Mouse (Mus musculus): ENCODE measurements around the gene Sox8. TPM values are rescaled to one million over a fixed set of nuclear protein-coding genes. Genes with fewer than 3 reads are reported as not detected.

The Sox8 gene
- polyA plus RNA-seq, 1 experiment from 2014 or later: not detected

DNA sequence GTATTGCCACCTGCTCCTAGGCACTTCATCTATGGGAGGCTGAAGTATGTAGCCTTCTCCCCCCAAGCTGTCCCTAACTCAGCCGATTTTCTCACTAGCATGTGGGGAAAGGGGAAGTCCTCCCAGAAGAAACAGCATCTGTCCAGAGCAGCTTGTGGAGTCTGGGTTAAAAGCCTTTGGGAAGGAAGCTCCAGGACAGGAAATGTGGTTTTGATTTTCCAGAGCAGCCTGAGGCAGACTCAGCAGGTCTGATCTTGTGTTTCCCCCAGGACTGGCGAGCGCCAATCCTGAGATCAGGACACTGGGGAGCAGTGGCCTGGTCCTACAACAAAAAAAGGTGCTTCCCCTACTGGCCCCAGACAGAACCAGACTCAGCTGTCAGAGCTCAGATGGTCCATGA is 15.3 kb downstream of the Sox8 start:
- H3K36me3 ChIP-seq (ENCODE audit: inconsistent target): no peaks in the 10 kb centered on the region
- no peak overlapping the region for H3K4me3 ChIP-seq (ENCODE audit: inconsistent target)
- WGBS (ENCODE audit: missing documents): 17% methylated on average over 3 of the region's 3 CpGs
- H3K27ac ChIP-seq: no peak overlapping the region
- H3K79me2 ChIP-seq (ENCODE audit: inconsistent target): no peaks in the 10 kb centered on the region

DNA sequence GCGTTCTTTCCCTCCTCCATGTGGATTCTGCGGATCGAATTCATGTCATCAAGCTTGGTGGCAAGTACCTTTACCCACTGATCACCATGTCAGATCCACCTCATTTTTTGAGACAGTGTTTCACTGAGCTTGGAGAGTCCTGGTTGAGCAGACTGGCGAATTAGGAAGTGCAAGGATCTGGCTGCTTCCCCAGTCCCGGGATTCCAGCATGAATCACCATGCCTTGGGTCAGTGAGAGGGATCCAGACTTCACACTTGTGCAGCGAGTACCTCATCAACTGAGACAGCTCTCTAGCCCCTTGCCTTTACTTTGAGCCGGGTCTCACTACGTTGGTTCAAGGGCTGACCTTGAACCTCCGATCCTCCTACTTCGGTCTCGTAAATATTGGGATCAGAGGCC is 19.2 kb downstream of the Sox8 start:
- Histone ChIP-seq H3K27ac (no peak overlapping the region), H3K4me3 (ENCODE audit: inconsistent target) (no peak overlapping the region), H3K79me2 (ENCODE audit: inconsistent target) (no peaks in the 10 kb centered on the region), H3K36me3 (ENCODE audit: inconsistent target) (no peaks in the 10 kb centered on the region)
- WGBS (ENCODE audit: missing documents): 86% methylated on average over 11 of the region's 11 CpGs

DNA sequence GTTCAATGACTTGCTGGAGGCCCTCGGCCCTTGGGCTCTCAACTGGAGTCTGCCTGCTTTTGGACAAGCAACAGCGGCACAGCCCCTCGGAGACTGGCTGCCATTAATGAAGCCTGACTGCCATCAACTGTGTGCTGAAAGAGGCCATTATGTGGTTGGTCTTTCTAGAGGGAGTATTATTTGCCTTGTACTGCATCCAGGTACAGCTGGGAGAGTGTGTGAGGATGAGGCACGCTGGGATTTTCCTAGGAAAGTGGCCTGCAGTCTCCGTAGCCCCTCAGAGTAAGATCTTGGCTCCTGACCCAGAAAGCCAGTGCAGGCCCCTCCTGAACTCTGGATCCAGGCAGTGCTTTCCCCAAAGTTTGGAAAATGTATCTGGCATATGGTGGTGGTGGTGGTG is 20.5 kb downstream of the Sox8 start:
- Histone ChIP-seq H3K79me2 (ENCODE audit: inconsistent target) (no peaks in the 10 kb centered on the region), H3K36me3 (ENCODE audit: inconsistent target) (no peaks in the 10 kb centered on the region), H3K27ac (no peak overlapping the region), H3K4me3 (ENCODE audit: inconsistent target) (no peak overlapping the region)
- WGBS (ENCODE audit: missing documents): 89% methylated on average over 5 of the region's 5 CpGs

DNA sequence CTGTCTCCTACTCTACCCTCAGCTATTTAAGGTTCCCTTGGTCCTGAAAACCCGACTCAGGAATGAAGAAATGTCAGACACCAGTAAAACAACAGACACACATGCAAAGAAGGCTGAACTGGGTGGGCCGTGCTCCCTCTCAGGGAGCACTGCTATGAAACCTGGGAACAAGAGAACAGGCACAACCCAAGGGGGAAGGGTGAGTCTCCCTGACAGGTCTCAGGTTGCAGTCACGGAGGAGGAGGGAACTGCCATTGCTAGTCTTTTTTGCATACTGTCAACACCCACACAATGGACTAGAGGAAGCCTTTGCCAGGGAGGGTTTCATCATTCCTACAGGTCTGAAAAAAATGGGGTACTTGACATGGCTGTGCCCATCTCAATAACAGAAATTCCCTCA is 23.5 kb downstream of the Sox8 start:
- Histone ChIP-seq H3K27ac (no peak overlapping the region), H3K79me2 (ENCODE audit: inconsistent target) (no peaks in the 10 kb centered on the region), H3K4me3 (ENCODE audit: inconsistent target) (no peak overlapping the region), H3K36me3 (ENCODE audit: inconsistent target) (no peaks in the 10 kb centered on the region)
- WGBS (ENCODE audit: missing documents): 63% methylated on average over 3 of the region's 3 CpGs

DNA sequence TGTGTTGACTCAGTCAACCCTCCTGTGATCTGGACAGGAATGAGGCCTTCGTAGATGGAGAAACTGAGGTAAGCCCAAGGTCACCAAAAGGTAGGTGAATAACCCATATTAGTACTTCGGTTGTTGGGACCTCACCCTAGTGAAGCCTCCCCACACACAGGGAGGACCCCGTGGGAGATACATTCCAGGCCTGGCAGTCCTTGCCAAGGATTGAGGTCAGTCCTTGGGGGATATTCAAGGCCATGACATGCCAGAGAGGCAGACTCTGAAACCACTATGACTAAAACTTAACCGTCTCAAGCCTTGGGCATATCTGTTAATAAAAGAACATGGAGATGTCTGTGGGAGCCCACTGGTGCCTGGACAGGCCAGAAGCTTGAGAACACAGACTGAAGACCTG is 28.7 kb downstream of the Sox8 start:
- Histone ChIP-seq H3K4me3 (ENCODE audit: inconsistent target) (no peak overlapping the region), H3K36me3 (ENCODE audit: inconsistent target) (no peaks in the 10 kb centered on the region), H3K27ac (no peak overlapping the region), H3K79me2 (ENCODE audit: inconsistent target) (no peaks in the 10 kb centered on the region)
- 92% methylated on average over 4 of the region's 4 CpGs for WGBS (ENCODE audit: missing documents)

DNA sequence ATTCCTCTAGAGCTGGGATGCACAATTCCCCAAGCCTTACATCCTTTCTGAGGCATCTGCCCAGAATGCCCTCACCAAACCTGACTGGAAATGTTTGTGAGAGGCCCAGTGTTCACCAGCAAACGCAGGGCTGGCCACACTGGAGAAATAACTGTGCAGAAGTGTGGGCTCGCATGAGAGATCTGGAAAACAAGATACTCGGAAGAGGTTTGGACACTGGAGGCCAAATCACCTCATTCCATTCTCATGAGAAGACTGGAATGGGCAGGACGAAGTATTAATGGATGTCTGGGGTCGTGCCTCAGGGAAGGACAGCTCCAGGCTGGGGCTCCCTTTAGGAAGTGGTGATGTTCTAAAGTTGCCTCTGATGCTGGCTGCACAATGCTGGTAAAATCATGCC is 29.8 kb downstream of the Sox8 start:
- H3K4me3 ChIP-seq (ENCODE audit: inconsistent target): no peak overlapping the region
- 77% methylated on average over 5 of the region's 5 CpGs for WGBS (ENCODE audit: missing documents)
- H3K36me3 ChIP-seq (ENCODE audit: inconsistent target): no peaks in the 10 kb centered on the region
- no peaks in the 10 kb centered on the region for H3K79me2 ChIP-seq (ENCODE audit: inconsistent target)
- no peak overlapping the region for H3K27ac ChIP-seq

DNA sequence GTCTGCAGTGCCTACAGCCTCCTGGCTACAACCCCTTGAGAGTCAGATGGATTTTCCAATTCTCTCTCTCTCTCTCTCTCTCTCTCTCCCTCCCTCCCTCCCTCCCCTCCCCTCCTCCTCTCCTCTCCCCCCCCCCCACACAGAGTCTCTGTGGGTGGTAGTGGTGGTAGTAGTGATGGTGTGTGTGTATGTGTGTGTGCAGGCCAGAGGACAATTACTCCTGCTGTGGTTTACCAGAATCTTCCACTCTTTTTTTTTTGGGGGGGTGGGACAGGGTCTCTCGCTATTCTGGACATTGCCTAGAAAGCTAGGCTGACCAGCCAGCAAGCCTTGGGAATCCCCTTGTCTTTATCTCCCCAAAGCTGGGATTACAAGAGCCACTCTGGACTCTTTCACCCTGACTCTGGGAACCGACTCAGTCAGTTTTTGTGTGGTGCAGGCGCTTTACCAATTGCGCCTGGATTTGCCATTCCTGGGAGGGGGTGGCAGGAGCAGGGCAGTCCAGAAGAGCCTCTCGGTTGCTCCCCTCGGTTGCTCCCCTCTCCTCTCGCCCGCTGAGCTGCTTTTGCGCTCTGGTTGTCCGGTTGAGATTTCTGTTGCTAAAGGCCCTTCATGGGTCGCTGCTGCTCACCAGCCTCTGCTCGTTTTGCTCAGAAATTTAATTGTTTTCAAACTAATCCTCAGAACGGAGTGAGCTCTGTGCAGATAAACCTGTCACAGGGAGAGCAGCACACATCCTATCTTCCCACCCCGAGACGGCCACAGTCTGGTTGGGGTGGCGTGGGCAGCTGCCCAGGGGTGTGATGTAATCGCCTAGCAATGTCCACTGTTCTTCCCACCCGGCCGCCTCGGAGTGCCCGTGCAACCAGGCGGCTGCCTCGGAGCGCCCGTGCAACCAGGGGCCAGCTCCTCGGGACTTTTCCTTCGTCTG is 31.3 kb downstream of the Sox8 start:
- H3K79me2 ChIP-seq (ENCODE audit: inconsistent target): no peaks in the 10 kb centered on the region
- H3K27ac ChIP-seq: no peak overlapping the region
- no peaks in the 10 kb centered on the region for H3K36me3 ChIP-seq (ENCODE audit: inconsistent target)
- H3K4me3 ChIP-seq (ENCODE audit: inconsistent target): no peak overlapping the region
- WGBS (ENCODE audit: missing documents): 60% methylated on average over 27 of the region's 27 CpGs

DNA sequence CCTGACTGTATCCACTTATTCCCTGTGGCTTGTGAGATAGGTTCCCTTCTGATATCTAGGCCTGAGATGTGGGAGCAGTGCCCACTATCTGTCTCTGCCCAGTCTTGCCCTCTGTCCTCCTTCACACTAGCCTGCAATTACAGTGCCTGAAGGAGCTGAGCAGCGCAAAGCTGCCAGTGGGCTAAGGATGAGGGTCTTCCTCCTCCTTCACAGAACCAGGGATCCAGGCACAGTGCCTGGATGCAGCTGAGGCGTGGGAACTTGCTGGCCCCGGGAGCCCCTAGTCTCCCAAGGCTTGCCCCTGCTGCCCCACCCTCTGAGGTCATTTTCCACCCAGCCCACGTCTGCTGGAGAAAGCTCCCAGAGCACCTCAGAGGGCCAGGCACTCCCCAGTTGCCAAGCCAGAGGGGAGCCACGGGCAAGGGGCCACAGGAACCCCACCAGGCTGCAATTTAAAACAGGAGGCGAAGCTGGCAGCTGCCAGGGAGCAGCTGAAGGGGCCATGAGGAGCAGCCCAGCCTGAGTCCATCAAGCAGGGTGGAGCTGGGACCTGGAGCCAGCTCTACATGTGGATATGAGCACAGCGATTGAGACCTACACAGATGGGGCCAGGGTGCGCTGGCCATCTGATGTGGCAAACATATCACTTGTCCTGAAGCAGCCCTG is 40.0 kb downstream of the Sox8 start:
- Histone ChIP-seq H3K36me3 (ENCODE audit: inconsistent target) (no peaks in the 10 kb centered on the region), H3K27ac (no peak overlapping the region), H3K79me2 (ENCODE audit: inconsistent target) (no peaks in the 10 kb centered on the region), H3K4me3 (ENCODE audit: inconsistent target) (no peak overlapping the region)
- WGBS (ENCODE audit: missing documents): 71% methylated on average over 8 of the region's 8 CpGs

DNA sequence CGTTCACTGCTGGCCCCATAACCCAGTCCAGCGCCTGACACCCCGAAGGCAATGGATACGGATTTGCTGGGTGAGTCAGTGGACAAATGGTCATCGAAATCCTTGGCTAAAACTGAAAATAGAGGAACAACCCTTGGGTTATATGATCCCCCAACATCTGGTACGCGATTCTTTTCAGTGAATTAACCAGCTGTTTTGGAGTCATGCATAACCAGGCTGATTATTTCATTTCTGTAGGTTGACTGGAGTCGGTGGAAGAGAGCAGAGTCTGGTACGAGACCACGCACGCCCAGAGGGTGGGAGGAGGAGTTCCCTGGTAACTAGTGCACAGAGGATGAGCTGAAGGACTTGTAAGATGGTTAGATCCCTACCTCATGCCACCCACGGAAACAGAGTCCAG is 48.4 kb downstream of the Sox8 start:
- no peak overlapping the region for H3K27ac ChIP-seq
- no peaks in the 10 kb centered on the region for H3K79me2 ChIP-seq (ENCODE audit: inconsistent target)
- no peaks in the 10 kb centered on the region for H3K36me3 ChIP-seq (ENCODE audit: inconsistent target)
- no peak overlapping the region for H3K4me3 ChIP-seq (ENCODE audit: inconsistent target)
- WGBS (ENCODE audit: missing documents): 87% methylated on average over 12 of the region's 12 CpGs

DNA sequence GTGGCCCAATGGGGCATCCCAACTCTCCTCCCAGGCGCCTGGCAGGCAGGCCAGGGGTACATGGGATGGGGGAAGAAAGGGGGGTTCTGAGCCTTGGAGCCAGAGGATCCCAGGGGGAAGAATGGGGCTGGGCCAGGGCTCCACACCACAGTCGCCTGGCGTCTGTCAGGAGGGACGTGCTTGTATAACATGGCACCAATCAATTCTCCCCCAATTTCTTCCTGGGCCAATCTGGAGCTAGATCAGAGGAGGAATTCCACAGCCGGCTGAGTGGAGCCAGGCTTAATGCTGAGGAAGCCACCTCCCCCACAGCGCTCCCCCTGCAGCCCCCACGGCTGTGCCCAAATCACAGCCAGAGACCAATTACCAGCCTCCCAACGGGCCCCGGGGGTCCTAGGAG is 50.0 kb downstream of the Sox8 start:
- WGBS (ENCODE audit: missing documents): 58% methylated on average over 8 of the region's 9 CpGs
- Histone ChIP-seq H3K79me2 (ENCODE audit: inconsistent target) (no peaks in the 10 kb centered on the region), H3K36me3 (ENCODE audit: inconsistent target) (no peaks in the 10 kb centered on the region), H3K4me3 (ENCODE audit: inconsistent target) (no peak overlapping the region), H3K27ac (no peak overlapping the region)

DNA sequence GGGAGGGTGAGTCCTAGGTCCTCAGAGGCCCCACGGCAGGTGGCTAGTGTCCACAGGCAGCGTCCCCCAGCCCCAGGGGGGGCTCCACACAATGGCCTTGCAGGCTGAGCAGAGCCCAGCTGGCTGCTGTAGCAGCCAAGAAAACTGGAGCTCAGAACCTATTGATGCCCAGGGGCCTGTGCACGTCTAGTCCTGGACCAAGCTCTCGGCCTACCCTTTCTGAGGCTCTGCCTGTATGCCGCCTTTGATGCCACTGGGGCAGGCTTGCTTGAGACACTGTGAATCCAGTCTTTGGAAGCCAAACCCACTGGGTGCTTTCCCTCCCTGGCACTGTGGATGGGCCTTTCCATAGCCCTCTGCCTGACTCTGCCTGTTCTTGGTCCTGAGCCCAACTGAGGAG is 51.0 kb downstream of the Sox8 start:
- WGBS (ENCODE audit: missing documents): 87% methylated on average over 5 of the region's 5 CpGs
- no peaks in the 10 kb centered on the region for H3K36me3 ChIP-seq (ENCODE audit: inconsistent target)

DNA sequence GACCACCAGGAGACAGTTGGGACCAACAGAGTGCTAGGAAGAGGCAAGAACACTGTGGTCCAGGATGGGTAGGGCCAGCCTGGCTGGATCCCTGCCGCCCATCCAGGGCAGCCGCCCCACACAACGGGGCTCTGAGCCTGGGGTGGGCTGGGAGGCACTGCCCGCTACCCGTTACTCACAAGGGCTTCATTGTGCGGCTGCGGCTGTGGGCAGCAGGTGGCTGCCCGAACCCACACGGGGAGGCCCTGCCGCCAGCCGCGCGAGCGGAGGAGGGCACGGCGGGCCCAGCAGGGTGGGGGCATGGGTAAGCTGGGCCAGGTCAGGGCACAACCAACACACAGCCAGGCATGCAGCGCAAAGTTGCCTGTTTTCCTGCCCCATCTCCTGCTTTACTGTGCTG is 52.3 kb downstream of the Sox8 start:
- H3K27ac ChIP-seq: no peak overlapping the region
- WGBS (ENCODE audit: missing documents): 88% methylated on average over 15 of the region's 17 CpGs
- H3K4me3 ChIP-seq (ENCODE audit: inconsistent target): no peak overlapping the region
- no peaks in the 10 kb centered on the region for H3K79me2 ChIP-seq (ENCODE audit: inconsistent target)
- no peaks in the 10 kb centered on the region for H3K36me3 ChIP-seq (ENCODE audit: inconsistent target)

More for the DNA sequence above, 51.0 kb downstream of the Sox8 start:
- H3K27ac ChIP-seq: no peak overlapping the region
- no peaks in the 10 kb centered on the region for H3K79me2 ChIP-seq (ENCODE audit: inconsistent target)
- H3K4me3 ChIP-seq (ENCODE audit: inconsistent target): no peak overlapping the region

DNA sequence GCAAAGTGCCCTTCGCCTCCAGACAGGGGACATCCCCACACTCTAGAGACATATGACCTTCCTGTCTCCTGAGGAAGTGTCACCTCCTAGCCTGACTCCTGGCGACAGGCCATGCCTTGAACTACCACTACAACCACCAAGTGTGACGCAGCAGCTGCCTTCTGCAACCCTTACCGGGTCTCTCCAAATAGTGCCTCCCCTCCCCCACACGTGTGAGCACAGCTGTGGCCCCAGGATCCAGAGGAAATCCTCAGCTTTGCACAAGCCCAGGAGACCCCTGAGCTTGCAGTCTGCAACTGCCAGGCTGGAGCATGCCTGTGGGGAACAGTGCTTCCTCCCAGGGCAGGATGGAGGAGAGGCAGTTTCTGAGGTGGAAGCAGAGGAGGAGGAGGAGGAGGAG is 54.2 kb downstream of the Sox8 start:
- WGBS (ENCODE audit: missing documents): 10% methylated on average over 5 of the region's 5 CpGs
- Histone ChIP-seq H3K27ac (no peak overlapping the region), H3K36me3 (ENCODE audit: inconsistent target) (no peaks in the 10 kb centered on the region), H3K4me3 (ENCODE audit: inconsistent target) (no peak overlapping the region), H3K79me2 (ENCODE audit: inconsistent target) (no peaks in the 10 kb centered on the region)
